Mouse (Mus musculus) left cerebral cortex, postnatal 25 days (tissue): Measurements from ENCODE around the gene Khdc1a. TPM values are rescaled to one million over a fixed set of nuclear protein-coding genes. Genes with fewer than 3 reads are reported as not detected.
"Not testable (repeated sequence)": the region's sequence is repeated elsewhere in the genome, so short reads cannot be mapped to it uniquely, and the experiment has no call there.

Experiments
- DNase-seq, 2 experiments: peaks; one replicate each; pipeline ENCODE4 v3.0.0; 2022; ENCODE audit warnings: low spot score in 2 of 2, mixed read lengths in 1 of 2
- intact Hi-C: fragments of 180-260 bp; cut with DNase I; formaldehyde crosslinking; loops from one replicate; pipeline ENCODE4 v1.15.1; 2025
- total RNA-seq, 2 experiments: library from RNA; stranded (reverse); gene quantifications; 2 replicates each; pipeline ENCODE4 v1.2.3; 2021

Gene Khdc1a
- total RNA-seq, 2 experiments from 2014 or later = not detected

DNA sequence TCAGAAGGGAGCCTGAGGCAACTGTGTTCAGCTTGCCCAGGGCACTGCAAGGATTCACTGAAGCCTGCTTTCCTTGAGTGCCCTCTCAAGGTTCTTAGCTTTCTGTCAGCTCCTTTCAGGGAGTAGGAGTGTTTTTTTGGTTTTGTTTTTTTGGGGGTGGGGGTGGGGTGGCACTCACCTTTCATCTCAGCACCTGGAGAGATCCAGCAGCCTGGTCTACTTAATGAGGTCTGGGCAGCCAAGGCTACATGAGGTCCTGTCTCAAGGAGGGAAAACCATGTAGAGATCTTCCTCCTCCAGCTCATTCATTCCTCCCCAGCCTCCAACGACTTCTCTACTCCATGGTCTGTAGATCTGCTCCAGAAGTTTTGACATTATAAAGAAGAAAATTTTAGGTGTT is 18.6 kb downstream of the Khdc1a start, which contains the start of gene Khdc1c:
TSS of gene Khdc1c (plus strand) at position 301 of the 400 bp plus-strand sequence.
- DNase-seq = not testable (repeated sequence)

GRCm38 (mm10) chr1:21383256-21383655 is 33.8 kb downstream of the Khdc1a start, which contains the start of gene Khdc1b:
Khdc1b (plus strand) TSS chr1:21383556.
- intact Hi-C loops = no loop called here
- no peak for DNase-seq

More for the DNA sequence above, 18.6 kb downstream of the Khdc1a start, which contains the start of gene Khdc1c:
- intact Hi-C loops = not testable (repeated sequence)

GRCm38 (mm10) chr1:21391138-21391671 is 41.8 kb downstream of the Khdc1a start:
- intact Hi-C loops = no loop called here

More at GRCm38 (mm10) chr1:21391138-21391671, 41.8 kb downstream of the Khdc1a start:
- no peak for DNase-seq

Other genes with a start within 250 kb of the Khdc1a start
- gene Tmem14a, start 131.1 kb upstream of the Khdc1a start, total RNA-seq = 10 to 100 TPM; 44.2 to 49.1 TPM
- 1 to 10 TPM; 1.1 to 1.2 TPM for gene Gsta3, start 109.1 kb upstream of the Khdc1a start, total RNA-seq
- not detected for gene Khdc1c, start 18.7 kb downstream of the Khdc1a start, total RNA-seq
- gene Khdc1b, start 33.9 kb downstream of the Khdc1a start, total RNA-seq = not detected